Mouse (Mus musculus): ENCODE measurements at regions not wholly inside any gene's neighbourhood (a gene's known extent, or its start where the extent isn't known, plus 50 kb on each side); places are given as distances from the start of the nearest gene placed in this dataset.
"Not testable (repeated sequence)": the region's sequence is repeated elsewhere in the genome, so short reads cannot be mapped to it uniquely, and the experiment has no call there.

DNA sequence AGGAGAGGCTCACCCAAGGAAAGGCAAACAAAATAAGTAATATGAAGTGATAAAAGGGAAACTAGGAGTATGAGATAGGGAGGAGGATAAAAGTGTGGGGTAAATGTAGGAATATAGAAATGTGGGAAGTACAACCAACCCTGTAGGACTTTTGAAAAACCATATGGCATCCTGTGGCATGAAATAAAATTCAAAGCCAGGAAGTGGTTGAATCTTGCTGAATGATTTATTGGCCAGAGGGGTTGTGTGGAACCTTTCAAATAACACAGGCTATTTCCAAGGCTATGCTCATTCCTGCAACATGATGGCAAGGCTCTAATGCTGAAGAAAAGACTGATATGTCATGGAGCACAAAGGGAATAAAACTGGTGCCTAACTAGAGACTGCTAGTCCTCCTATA, 347.9 kb downstream of the Gm11232 start:
- CTCF ChIA-PET, result interaction anchor here (0.7 kb wide), 1 partner anchor 135 kb away, joined by 5 read pairs; no protein-coding TSS in a partner anchor

DNA sequence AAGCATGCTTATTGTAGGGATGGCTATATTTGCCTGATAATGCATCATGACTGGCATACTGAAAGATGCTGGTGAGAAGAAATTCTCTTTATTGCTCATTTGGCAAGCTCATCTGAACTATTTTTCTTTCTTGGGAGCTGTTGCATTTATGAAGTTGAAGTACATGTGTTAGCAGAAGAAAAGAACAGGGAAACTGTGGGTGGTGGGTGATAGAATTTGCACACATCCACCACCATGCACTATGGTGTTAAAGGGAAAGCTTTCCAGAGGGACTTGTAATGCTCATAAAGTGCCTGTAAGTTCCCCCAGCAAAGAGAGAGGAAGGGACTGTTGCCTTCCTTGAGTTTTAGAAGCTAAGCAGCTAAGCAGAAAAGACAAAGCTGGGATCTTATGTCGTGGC, 367.3 kb downstream of the Gm11232 start:
- CTCF ChIA-PET, result no interaction called here

DNA sequence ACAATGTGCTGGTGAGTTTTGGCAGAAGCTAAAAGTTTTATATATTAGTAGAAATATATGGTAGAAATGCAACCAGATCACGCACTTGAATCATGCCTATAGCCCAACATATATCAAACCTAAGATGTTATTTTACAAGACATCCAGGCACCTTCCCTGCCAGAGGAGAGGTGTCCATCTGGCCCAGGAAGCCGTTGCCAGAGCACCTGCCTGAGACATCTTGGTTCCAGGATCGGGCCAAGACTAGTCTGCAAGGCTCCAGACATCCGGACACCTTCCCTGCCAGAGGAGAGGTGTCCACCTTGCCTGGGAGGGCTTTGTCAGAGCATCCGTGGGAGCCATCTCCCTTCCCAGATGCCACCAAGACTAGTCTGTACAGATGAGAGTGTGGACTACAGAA, 388.5 kb downstream of the Gm11232 start:
- CTCF ChIA-PET, result no interaction called here

DNA sequence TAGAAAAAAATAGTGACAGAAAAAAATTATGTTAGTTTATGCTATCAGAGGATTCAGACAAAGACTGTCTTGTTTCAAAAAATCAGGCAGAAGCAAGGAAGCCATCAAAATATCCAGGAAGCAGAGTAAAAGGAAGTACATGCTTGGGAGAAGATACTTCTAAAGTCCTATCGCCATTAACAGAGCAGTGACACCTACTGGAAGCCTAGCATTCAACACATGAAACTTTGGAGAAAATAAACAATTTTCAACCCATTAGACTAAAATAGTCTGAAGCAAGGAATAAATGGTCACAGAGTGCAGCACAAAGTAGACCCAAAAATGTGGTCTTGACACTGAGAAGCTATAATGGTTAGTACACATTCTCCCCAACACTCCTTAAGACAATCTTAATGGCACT, 394.0 kb downstream of the Gm11232 start:
- CTCF ChIA-PET, result no interaction called here

DNA sequence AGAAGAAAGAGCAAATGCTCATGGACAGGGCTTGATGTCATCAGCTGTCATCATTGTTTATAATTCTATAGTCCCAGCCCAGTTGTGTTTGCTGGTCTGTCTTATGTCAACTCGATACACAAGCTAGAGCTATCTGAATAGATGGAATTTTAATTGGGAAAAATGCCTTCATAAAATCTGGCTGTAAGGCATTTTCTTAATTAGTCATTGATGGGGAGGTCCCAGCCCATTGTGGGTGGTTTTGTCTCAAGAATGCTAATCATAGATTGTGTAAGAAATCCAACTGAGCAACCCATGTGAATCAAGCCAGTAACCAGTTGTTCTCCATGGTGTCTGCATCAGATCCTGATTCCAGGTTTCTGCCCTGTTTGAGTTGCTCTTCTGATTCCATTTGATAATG, 400.1 kb downstream of the Gm11232 start:
- CTCF ChIA-PET, result no interaction called here

DNA sequence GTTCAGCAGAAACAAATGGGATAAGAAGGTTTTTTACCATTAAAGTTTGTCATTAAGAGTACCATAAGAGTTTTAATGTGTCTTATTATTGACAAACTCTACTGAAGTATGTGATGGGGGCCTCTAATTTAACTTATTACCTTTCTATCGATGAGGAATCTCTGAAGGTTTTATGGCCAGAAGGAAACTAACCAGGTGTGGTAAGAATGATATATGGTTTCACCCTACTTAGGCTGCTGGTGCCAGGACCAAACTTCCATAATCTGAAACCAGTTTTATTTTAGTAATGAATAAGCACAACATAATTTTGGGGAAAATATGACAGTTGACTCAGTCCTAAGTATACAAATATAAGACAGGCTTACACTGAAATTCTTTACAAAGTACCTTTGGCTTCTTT, 401.1 kb downstream of the Gm11232 start:
- CTCF ChIA-PET, result no interaction called here

DNA sequence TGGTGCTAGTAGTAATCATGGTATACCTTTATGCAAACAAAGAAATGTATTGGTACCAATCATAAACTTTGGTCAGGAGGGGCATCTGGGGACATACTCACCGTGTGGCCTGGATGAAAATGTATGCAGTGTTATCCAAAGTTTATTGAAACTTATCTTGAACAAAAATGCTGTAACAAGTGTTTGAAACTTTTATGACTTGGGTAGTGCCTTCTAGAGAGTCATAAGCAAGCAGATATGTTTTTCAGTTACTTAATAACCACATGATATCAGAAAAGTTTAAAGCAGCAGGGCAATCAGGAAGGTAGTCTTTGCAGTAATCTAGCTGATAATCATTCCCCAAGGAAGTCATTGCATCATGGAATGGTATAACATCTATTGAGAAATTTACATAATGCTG, 401.5 kb downstream of the Gm11232 start:
- CTCF ChIA-PET, result no interaction called here

DNA sequence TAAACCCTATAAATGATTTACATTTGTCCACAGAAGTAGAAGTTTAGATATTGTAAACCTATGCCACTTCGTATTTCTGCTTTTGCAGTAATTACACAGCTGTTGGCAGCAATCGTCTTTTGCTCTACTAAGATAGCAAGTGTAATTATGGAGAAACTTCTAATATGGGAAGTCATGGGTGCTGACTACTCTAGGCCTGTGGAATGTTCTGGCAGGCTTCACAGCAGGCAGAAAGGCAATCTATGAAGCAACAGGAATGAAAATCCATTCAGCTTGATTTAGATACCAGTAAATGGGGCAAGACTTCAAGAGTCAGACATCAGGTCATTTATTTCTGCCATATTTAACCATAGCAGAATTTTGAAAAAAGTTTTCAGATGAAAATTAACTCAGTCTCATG, 405.9 kb downstream of the Gm11232 start:
- CTCF ChIA-PET, result no interaction called here

DNA sequence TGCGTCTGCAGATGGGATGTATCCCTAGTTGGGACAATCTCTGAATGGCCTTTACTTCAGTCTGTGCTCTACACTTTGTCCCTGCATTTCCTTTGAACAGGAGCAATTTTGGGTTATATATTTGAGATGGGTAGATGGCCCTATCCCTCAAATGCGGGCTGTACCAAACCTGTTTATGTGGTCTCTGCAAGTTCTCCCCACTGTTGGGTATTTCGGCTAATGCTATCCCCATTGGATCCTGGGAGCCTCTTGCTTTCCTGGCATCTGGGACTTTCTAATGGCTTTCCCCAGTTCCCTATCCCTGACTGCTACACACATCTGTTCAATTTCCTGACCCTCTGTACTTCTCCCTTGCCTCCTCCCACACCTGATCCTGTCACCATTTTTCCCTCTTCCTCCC, 414.7 kb downstream of the Gm11232 start:
- CTCF ChIA-PET, result no interaction called here

DNA sequence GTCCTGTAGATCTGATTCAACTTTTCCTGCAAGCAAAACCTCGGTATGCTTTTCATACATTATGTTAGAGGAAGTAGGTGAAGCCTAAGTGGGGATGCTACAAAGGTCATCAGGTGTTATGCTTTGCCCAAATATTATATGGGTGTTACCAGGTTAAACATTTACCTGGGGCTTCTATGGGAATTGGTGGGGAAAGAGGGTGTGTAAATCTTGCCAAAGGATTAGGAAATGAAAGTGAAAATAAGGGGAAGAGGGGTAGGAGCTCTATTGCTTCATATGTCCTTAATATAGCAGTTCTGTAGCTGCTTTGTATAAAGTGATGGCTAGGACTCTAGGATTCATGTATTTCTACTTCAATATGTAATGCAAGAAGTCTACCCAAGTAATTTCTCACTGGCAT, 419.2 kb downstream of the Gm11232 start:
- CTCF ChIA-PET, result no interaction called here

DNA sequence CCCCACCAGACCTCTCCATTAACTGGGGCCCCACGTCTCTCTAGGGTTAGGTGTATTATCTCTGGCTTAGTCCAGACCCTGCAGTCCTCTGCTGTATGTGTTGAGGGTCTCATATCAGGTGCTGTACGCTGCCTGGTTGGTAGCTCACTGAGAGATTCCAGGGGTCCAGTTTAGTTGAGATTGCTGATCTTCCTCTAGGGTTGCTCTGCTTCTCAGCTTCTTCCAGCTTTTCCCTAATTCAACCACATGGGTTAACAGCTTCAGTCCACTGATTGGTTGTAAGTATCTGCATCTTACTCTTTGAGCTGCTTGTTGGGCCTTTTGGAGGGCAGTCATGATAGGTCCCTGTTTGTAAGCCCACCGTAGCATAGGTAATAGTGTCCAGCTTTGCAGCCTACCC, 425.1 kb downstream of the Gm11232 start:
- CTCF ChIA-PET, result no interaction called here

DNA sequence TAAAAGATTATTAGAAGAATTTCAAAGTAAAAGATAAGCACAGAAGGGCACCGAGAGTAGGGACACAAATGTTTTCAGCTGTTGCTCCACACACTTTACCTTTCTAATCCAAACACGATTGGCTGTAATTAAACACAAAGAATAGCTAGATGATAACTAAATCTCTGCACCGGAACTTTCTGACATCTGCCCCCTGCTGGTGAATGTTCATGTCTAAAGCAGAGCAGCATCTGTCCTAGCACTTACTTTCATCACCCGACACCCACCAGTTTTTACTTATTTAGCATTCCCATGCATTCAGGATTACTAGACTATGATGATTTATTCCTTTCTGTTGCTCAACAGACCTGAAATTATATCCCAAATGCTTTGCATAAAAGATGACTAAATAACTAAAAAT, 425.7 kb downstream of the Gm11232 start:
- CTCF ChIA-PET, result interaction anchor here (0.6 kb wide), 1 partner anchor 347 kb away, joined by 3 read pairs; no protein-coding TSS in a partner anchor

DNA sequence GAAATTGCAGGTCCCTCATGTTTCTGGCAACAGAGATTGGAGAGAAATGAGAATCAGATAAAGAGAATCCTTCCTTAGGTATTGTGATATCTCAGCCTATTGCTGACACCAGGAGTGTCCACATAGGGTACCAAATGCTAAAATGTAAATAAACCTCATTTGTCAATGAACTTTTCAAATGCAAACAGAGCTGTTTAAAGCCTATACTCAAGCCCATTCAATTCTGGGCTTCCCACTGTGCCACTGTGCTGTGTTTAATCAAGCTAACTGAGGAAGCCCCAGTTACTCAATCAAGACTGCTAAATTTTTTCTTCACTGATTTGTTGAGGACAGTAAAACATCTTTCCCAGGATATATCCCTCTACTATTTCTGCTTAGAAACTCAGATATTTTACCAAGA, 441.2 kb downstream of the Gm11232 start:
- CTCF ChIA-PET, result no interaction called here

DNA sequence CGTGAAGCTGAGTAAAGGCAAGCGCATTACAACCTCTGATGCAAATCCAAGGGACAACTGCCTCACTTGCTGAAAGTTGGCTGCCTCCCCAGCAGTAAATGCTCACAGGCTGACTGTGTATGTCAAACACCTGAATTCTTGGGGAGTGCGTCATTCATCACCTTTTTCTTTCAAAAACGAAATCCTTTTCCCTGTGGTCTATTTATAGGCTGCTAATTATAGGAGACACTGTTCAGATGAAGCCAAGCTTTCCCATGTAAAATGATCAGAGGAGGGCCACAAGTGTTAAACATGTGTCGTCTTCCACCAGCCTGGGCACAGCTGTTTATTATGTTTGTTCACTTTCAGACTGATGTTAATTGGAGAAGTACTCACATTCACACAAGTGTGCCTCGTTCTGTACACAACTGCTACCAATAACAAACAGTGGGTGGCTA, 450.6 kb downstream of the Gm11232 start:
- CTCF ChIA-PET, result no interaction called here

DNA sequence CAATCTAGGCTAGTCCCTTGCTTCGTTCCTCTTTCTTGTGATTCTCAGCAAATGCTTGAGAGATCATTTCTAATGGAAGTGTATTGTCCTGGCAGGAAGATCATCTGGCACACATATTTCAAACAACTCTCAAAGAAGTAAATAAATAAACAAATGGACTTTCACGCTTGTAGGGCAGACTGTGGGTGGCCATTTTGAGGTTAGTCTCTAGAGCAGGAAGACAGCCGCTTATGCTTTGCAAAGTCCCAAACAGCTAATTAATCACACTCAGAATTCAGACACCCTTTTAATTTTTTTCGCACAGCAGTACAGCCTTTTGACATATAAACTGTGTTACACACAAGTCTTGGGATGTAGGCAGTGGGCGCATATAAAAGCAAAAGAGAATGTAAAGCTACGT, 451.1 kb downstream of the Gm11232 start:
- CTCF ChIA-PET, result no interaction called here

DNA sequence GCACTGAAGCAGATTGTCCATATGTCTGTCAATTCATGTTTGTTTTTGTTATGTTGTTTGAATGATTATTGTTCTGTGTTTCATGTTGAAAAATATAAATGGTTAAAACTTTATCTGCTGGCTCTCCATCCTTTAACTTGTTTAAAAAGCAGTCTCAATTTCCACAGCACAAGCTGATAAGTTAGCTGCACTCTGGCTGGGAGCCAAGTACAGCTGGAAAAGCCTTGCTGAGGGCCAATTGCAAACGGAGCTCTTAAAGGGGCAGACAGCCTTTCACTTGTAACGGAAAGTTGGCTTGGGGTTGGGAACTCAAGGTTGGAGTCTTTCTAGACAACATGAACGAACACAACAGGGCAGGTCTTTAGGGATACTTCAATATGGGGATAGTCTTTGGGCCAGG, 462.0 kb downstream of the Gm11232 start:
- CTCF ChIA-PET, result interaction anchor here (0.9 kb wide), 1 partner anchor 79 kb away, joined by 3 read pairs; no protein-coding TSS in a partner anchor

DNA sequence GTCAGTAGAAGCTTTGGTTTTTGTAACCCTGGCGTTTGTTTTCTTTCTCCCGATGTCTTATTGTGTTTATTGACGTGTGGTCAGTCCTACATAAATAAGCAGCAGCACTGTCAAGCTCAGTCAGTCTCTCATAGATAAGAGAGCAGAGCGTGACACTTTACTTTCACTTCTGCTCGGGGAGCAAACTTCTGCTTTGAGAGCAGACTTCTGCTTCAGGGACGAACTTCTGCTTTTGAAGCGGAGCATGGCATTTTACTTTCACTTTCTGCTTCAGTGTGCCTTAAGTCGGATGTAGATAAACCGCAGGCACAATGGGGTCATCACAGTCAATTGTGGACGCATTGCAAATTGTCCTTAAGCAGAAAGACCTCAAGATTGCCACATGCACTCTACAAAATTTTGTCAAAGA, 466.0 kb downstream of the Gm11232 start:
- CTCF ChIA-PET, result no interaction called here

DNA sequence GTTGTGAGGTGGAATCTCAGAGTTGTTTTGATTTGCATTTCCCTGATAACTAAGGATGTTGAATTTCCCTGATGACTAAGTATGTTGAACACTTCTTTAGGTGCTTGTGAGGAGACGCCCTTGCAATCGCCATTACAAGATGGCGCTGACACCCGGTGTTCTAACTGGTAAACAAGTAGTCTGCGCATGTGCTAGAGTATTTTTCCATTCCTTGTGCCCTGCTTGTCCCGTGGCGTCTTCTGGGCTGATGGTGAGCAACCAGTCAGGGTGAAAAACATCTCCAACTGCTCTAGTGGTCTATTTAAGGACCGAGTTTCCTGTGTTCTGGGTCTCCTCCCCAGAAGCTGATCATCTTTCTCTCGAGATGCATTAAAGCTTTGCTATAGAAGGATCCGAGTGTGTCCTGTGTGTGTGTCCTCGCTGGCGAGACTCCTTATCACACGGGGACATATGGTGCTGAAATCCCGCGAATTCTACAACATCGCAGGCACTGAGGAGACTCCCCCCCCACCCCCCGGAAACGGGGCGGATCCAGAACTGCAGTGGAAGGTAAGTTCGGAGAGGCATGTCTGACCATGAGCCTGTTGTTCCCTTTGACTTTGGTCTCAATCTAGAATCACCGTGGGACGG, 466.5 kb downstream of the Gm11232 start:
- CTCF ChIA-PET, result not testable (repeated sequence)

DNA sequence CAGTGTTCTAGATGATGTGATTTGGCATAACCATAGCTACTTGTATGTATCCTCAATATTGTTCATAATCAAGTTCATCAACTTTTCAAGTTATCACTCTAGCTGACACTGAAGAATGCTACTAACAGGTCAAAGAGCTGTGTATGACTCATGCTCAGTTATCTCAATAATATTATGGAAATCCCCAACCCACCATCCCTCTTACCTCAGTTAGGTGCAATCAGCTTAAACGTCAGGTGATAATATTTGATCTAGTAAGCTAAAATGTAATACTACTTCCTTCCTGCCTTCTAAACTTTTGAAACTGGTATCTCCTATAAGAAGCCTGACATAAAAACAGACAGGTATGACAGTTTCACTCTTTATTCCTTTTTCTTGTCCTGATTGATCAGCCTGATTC, 474.6 kb downstream of the Gm11232 start:
- CTCF ChIA-PET, result no interaction called here

DNA sequence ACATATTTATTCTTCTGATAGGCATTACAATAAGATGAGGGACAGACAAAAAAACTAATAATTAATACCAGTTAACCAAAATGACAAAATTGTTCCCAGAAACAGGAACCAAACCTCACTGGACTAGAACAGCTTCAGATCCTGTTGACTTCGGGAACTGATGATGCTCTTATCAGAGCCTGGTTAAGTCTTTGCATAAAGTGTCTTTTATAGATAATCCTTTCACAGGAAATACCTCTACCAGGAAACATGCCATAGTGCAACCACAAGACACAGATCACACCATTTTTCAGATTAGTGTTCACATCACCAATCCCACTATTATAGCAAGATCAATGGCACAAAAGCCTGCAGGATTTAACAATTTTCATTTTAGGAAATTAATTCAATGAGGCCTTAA, 478.1 kb downstream of the Gm11232 start:
- CTCF ChIA-PET, result no interaction called here

DNA sequence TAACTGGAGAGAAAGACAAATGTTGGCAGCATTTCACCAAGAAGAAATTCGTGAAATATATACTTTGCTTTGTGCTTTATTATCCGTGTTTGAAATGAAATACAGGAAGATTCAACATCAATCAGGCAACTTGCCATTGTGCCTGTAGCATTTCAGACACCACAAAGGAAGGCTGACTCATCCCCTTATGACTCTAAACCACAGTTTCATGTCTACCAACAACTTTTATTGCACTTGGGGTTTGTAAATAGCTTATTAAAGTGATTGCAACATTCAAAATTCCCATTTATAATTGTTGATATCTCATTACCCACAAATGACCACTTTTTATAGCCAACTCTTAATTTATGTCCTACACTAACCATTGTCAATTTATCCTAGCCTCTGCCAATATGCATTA, 497.9 kb downstream of the Gm11232 start:
- CTCF ChIA-PET, result no interaction called here

DNA sequence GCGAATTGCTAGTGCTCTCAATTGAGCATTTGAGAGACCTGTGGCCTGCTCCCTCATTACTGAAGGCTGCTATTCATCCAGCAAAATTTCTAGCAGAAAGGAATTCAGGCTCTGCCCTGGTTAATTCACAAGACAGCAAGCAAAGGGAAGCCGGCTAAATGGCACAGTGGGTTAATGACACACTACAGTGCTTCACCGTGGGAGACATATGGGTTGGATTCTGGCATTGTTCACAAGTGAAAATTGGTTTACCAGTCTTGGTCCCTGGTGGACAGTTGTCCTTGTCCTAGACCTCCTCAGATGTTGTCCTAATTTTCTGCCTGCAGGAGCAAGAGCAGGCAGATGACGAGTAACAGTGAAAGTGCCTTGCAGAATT, 527.3 kb downstream of the Gm11232 start:
- CTCF ChIA-PET, result no interaction called here

DNA sequence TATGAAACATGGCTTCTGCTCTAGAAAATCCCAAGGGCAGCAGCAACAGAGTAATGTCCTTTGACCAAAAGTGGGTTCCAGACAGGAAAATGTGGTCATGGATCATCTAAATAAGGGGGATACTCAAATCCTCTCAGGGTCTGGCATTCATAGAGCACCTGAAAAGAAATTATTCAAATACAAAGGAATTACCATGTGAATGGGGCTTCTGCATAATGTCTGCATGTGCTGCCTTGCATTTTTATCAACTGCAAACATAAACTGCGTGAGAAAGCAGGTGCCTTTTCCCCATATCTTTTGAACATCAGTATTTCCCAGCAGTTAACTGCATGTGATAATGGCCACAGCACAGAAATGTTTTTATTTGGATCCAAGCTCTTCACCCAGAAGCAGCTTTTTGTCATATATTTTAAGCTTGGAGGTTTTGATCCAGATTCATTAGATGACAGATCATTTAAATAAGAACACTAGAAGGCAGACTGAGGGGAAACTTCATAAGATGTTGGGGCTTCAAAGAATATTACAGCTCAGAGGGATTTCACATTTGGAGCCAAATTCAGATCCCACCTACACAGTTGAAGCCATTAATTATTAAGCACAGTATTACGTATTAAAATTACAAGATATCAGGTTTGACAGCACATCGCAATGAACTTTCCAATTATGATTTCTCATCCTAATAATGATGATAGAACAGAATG, 527.8 kb downstream of the Gm11232 start:
- CTCF ChIA-PET, result no interaction called here

DNA sequence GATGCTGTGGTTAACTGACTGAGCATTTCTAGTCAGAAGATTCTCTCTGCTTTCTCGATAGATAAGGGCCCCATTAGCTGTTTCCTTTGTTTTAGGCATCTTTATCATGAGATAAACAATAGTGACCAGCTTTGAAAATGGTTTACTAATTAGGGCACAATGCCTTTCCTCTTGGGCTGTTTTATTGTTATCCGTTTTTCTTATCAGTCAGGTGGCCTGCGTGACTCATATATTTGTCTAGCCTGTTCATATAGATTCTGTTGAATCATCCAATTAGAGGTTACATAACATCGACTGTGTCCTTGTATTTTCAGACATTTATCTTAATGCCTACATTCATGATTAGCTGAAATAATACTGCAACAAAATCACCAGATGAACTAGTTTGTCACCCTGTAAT, 531.1 kb downstream of the Gm11232 start:
- CTCF ChIA-PET, result no interaction called here

Data from spleen, embryonic (tissue).